Mouse (Mus musculus): ENCODE results near the gene Lasp1. TPM values are rescaled to one million over a fixed set of nuclear protein-coding genes. Genes with fewer than 3 reads are reported as not detected.
"Not testable (repeated sequence)": the region's sequence is repeated elsewhere in the genome, so short reads cannot be mapped to it uniquely, and the experiment has no call there.

Gene Lasp1
- polyA plus RNA-seq, 1 experiment from 2014 or later = 31.4 TPM

GRCm38 (mm10) chr11:97840991-97841661 is 42.3 kb downstream of the Lasp1 start:
- peak; percentile 20; the same call in 1 of the 2 replicates for ATAC-seq (ENCODE audit: insufficient read depth)
- Histone ChIP-seq H3K4me2 (peak overlapping the region; percentile 74), H3K27me3 (no peaks in the 10 kb centered on the region), H3K36me3 (replicated peaks) (peaks cover 7% of the 10 kb centered on the region; the same call in 1 of the 2 replicates), H3K9ac (peak overlapping the region; percentile 30; the same call in 1 of the 2 replicates), H3K4me1 (replicated peaks) (peaks cover 45% of the 10 kb centered on the region), H3K9me3 (replicated peaks) (no peaks in the 10 kb centered on the region), H3K4me3 (replicated peaks) (peak overlapping the region; percentile 55), H3K27ac (replicated peaks) (peak overlapping the region; percentile 20; the same call in 1 of the 2 replicates)
- 7% methylated on average over 22 of the region's 22 CpGs for whole genome bisulfite sequencing (ENCODE audit: insufficient replicate concordance)

GRCm38 (mm10) chr11:97842001-97842400 is 43.2 kb downstream of the Lasp1 start:
- peaks cover 37% of the 10 kb centered on the region for H3K4me1 ChIP-seq (replicated peaks)
- H3K27me3 ChIP-seq = no peaks in the 10 kb centered on the region
- no peak overlapping the region for H3K4me2 ChIP-seq
- peaks cover 4% of the 10 kb centered on the region; the same call in 1 of the 2 replicates for H3K36me3 ChIP-seq (replicated peaks)
- H3K4me3 ChIP-seq (replicated peaks) = no peak overlapping the region
- H3K9ac ChIP-seq = no peak overlapping the region
- 59% methylated on average over 4 of the region's 4 CpGs for WGBS (ENCODE audit: insufficient replicate concordance)
- H3K27ac ChIP-seq (replicated peaks) = no peak overlapping the region
- no peak for ATAC-seq (ENCODE audit: insufficient read depth)
- H3K9me3 ChIP-seq (replicated peaks) = no peaks in the 10 kb centered on the region

GRCm38 (mm10) chr11:97850367-97850766 is 51.6 kb downstream of the Lasp1 start:
- Histone ChIP-seq H3K36me3 (replicated peaks) (no peaks in the 10 kb centered on the region), H3K4me3 (replicated peaks) (no peak overlapping the region), H3K27ac (replicated peaks) (no peak overlapping the region), H3K27me3 (no peaks in the 10 kb centered on the region), H3K4me1 (replicated peaks) (peaks cover 6% of the 10 kb centered on the region; the same call in 1 of the 2 replicates), H3K9ac (no peak overlapping the region), H3K9me3 (replicated peaks) (no peaks in the 10 kb centered on the region), H3K4me2 (no peak overlapping the region)
- peak; percentile 25; the same call in 1 of the 2 replicates for ATAC-seq (ENCODE audit: insufficient read depth)
- 60% methylated on average over 6 of the region's 6 CpGs for WGBS (ENCODE audit: insufficient replicate concordance)

DNA sequence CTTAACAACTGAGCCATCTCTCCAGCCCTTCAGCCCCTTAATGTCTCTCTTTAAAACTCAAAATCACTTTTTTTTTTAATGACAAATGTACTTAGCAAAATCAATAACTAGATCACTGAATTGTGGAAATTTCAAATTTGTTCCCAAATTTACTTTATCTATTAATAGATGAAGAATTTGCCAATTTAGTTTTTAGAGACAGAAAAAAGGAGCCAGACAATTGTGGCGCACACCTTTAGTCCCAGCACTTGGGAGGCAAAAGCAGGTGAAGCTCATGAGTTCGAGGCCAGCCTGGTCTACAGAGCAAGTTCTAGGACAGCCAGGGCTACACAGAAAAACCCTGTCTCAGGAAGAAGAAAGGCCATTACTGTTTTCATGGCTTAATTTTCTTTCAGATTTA is 52.8 kb downstream of the Lasp1 start:
- Histone ChIP-seq H3K4me1 (replicated peaks) (peaks cover 6% of the 10 kb centered on the region; the same call in 1 of the 2 replicates), H3K9ac (no peak overlapping the region), H3K9me3 (replicated peaks) (no peaks in the 10 kb centered on the region), H3K4me2 (no peak overlapping the region), H3K36me3 (replicated peaks) (no peaks in the 10 kb centered on the region), H3K27ac (replicated peaks) (no peak overlapping the region), H3K27me3 (no peaks in the 10 kb centered on the region), H3K4me3 (replicated peaks) (no peak overlapping the region)
- WGBS (ENCODE audit: insufficient replicate concordance) = 59% methylated on average over 2 of the region's 2 CpGs
- no peak for ATAC-seq (ENCODE audit: insufficient read depth)

DNA sequence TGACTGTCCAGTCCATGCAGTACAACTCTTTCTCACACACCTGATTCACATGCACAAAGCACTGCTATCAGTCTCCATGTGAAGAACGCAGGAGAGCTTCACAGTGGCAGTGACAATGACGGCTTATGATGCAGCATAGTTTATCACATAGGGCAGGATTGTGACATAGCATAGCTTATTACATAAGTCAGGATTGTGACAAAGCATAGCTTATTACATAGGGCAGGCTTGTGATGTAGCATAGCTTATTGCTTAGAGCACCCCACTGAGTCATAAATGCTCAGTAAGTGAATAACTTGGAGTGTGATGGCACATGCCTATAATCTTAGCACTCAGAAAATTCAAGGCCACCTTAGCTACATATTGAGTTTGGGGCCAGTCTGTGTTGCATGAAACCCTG is 56.7 kb downstream of the Lasp1 start:
- ATAC-seq (ENCODE audit: insufficient read depth) = no peak
- no peak overlapping the region for H3K4me2 ChIP-seq
- H3K27ac ChIP-seq (replicated peaks) = no peak overlapping the region
- 66% methylated on average over 2 of the region's 2 CpGs for WGBS (ENCODE audit: insufficient replicate concordance)
- no peak overlapping the region for H3K4me3 ChIP-seq (replicated peaks)
- no peak overlapping the region for H3K9ac ChIP-seq
- H3K27me3 ChIP-seq = no peaks in the 10 kb centered on the region
- H3K9me3 ChIP-seq (replicated peaks) = no peaks in the 10 kb centered on the region
- H3K4me1 ChIP-seq (replicated peaks) = peaks cover 3% of the 10 kb centered on the region; the same call in 1 of the 2 replicates
- no peaks in the 10 kb centered on the region for H3K36me3 ChIP-seq (replicated peaks)

GRCm38 (mm10) chr11:97862148-97862547 is 63.3 kb downstream of the Lasp1 start:
- Histone ChIP-seq H3K27me3 (no peaks in the 10 kb centered on the region), H3K27ac (replicated peaks) (no peak overlapping the region), H3K36me3 (replicated peaks) (no peaks in the 10 kb centered on the region), H3K4me3 (replicated peaks) (no peak overlapping the region), H3K4me1 (replicated peaks) (no peaks in the 10 kb centered on the region), H3K9ac (no peak overlapping the region), H3K9me3 (replicated peaks) (no peaks in the 10 kb centered on the region), H3K4me2 (no peak overlapping the region)
- 60% methylated on average over 2 of the region's 2 CpGs for WGBS (ENCODE audit: insufficient replicate concordance)
- ATAC-seq (ENCODE audit: insufficient read depth) = no peak

- no peaks in the 10 kb centered on the region for H3K27me3 ChIP-seq
- 61% methylated on average over 5 of the region's 5 CpGs for WGBS (ENCODE audit: insufficient replicate concordance)
- ATAC-seq (ENCODE audit: insufficient read depth) = no peak
- H3K4me2 ChIP-seq = no peak overlapping the region
- no peak overlapping the region for H3K4me3 ChIP-seq (replicated peaks)
- H3K4me1 ChIP-seq (replicated peaks) = no peaks in the 10 kb centered on the region
- H3K36me3 ChIP-seq (replicated peaks) = no peaks in the 10 kb centered on the region
- no peaks in the 10 kb centered on the region for H3K9me3 ChIP-seq (replicated peaks)
- no peak overlapping the region for H3K9ac ChIP-seq
- H3K27ac ChIP-seq (replicated peaks) = no peak overlapping the region
These were observed 66.6 kb downstream of the Lasp1 start for GRCm38 (mm10) chr11:97865421-97865820.

- H3K4me1 ChIP-seq (replicated peaks) = no peaks in the 10 kb centered on the region
- H3K4me3 ChIP-seq (replicated peaks) = no peak overlapping the region
- H3K27ac ChIP-seq (replicated peaks) = no peak overlapping the region
- 73% methylated on average over 3 of the region's 3 CpGs for WGBS (ENCODE audit: insufficient replicate concordance)
- no peaks in the 10 kb centered on the region for H3K36me3 ChIP-seq (replicated peaks)
- ATAC-seq (ENCODE audit: insufficient read depth) = no peak
- H3K27me3 ChIP-seq = no peaks in the 10 kb centered on the region
- no peak overlapping the region for H3K9ac ChIP-seq
- no peaks in the 10 kb centered on the region for H3K9me3 ChIP-seq (replicated peaks)
- no peak overlapping the region for H3K4me2 ChIP-seq
These were observed 67.5 kb downstream of the Lasp1 start for GRCm38 (mm10) chr11:97866091-97866888.

DNA sequence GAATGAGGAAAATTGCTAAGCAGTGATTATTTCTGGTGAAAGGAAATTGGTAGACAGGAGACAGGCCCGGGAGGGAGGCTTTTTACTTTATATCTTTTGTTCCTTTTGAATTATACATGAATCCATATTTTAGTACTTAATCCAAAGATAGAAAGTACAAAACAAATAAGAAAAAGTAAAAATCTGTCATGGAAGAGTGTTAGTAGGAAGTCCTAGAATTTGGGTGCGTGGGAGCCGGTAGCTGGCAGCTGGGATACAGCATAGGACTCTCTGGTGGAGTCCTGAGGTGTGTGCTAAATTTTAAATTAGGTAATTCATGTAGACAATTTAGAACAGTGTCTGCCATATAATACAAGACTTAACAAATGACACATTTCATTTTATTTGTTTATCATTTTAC is 68.8 kb downstream of the Lasp1 start:
- ATAC-seq (ENCODE audit: insufficient read depth) = no peak
- no peaks in the 10 kb centered on the region for H3K27me3 ChIP-seq
- no peaks in the 10 kb centered on the region for H3K4me1 ChIP-seq (replicated peaks)

DNA sequence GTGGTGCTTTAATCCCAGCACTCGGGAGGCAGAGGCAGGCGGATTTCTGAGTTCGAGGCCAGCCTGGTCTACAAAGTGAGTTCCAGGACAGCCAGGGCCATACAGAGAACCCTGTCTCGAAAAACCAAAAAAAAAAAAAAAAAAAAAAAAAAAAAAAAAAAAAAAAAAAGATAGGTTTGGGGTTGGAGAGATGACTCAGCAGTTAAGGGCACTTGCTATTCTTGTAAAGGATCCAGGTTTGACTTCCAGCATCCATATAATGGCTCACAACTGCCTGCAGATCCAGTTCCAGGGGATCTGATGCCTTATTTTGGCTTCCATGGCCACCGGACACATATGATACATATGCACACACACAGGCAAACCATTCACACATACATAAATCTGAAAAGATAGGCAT is 73.6 kb downstream of the Lasp1 start:
- not testable (repeated sequence) for H3K27ac ChIP-seq (replicated peaks); H3K9me3 ChIP-seq (replicated peaks); H3K4me2 ChIP-seq; H3K9ac ChIP-seq; H3K4me1 ChIP-seq (replicated peaks); H3K27me3 ChIP-seq; ATAC-seq (ENCODE audit: insufficient read depth); H3K36me3 ChIP-seq (replicated peaks); H3K4me3 ChIP-seq (replicated peaks)
- WGBS (ENCODE audit: insufficient replicate concordance) = 54% methylated on average over 5 of the region's 5 CpGs

More for the DNA sequence above, 68.8 kb downstream of the Lasp1 start:
- H3K4me2 ChIP-seq = no peak overlapping the region
- no peak overlapping the region for H3K9ac ChIP-seq
- H3K27ac ChIP-seq (replicated peaks) = no peak overlapping the region
- WGBS (ENCODE audit: insufficient replicate concordance) = 70% methylated on average over 3 of the region's 3 CpGs
- no peaks in the 10 kb centered on the region for H3K9me3 ChIP-seq (replicated peaks)
- H3K4me3 ChIP-seq (replicated peaks) = no peak overlapping the region
- H3K36me3 ChIP-seq (replicated peaks) = no peaks in the 10 kb centered on the region

- no peak for ATAC-seq (ENCODE audit: insufficient read depth)
- 73% methylated on average over 1 of the region's 1 CpGs for WGBS (ENCODE audit: insufficient replicate concordance)
- Histone ChIP-seq H3K27ac (replicated peaks) (no peak overlapping the region), H3K36me3 (replicated peaks) (no peaks in the 10 kb centered on the region), H3K27me3 (no peaks in the 10 kb centered on the region), H3K9me3 (replicated peaks) (no peaks in the 10 kb centered on the region), H3K4me2 (no peak overlapping the region), H3K9ac (no peak overlapping the region), H3K4me3 (replicated peaks) (no peak overlapping the region), H3K4me1 (replicated peaks) (no peaks in the 10 kb centered on the region)
These were observed 75.6 kb downstream of the Lasp1 start for GRCm38 (mm10) chr11:97874396-97874795.

All from liver, embryonic 15.5 days (tissue).